Mouse (Mus musculus) cerebellum, postnatal 10 days (tissue): ENCODE data around the gene Troap.
A peak's percentile ranks its signal among the peaks of the same experiment; 100 is the strongest.
"Not testable (repeated sequence)": the region's sequence is repeated elsewhere in the genome, so short reads cannot be mapped to it uniquely, and the experiment has no call there.

Source experiments
- DNase-seq, 2 experiments: peaks; one replicate each; pipeline ENCODE4 v3.0.0; 2021; ENCODE audit warnings: mixed read lengths in 2 of 2

The Troap gene

GRCm38 (mm10) chr15:99040920-99041856 lies 33.2 kb upstream of the Troap start:
- DNase-seq, result peak in 1 of 2 experiments; percentile 54

- DNase-seq, result no peak
Measured at GRCm38 (mm10) chr15:99042334-99042733, 32.0 kb upstream of the Troap start.

- no peak for DNase-seq
Measured at GRCm38 (mm10) chr15:99044854-99045253, 29.5 kb upstream of the Troap start.

- DNase-seq, result not testable (repeated sequence)
Measured at GRCm38 (mm10) chr15:99045734-99046133, 28.6 kb upstream of the Troap start.

- DNase-seq, result peak; percentile 74 to 79
Measured at GRCm38 (mm10) chr15:99049473-99050253, 24.7 kb upstream of the Troap start.

GRCm38 (mm10) chr15:99053373-99053772 lies 21.0 kb upstream of the Troap start:
- peak; percentile 62 to 63 for DNase-seq

- DNase-seq, result peak in 1 of 2 experiments; percentile 46
Measured at GRCm38 (mm10) chr15:99055040-99055439, 19.3 kb upstream of the Troap start, which contains the start of gene Prph. TSS of gene Prph (plus strand) at chr15:99055174.

- peak; percentile 63 to 73 for DNase-seq
Measured at GRCm38 (mm10) chr15:99055511-99055961, 18.8 kb upstream of the Troap start.

GRCm38 (mm10) chr15:99056332-99056731 lies 18.0 kb upstream of the Troap start:
- peak; percentile 55 to 68 for DNase-seq

- DNase-seq, result no peak
Measured at GRCm38 (mm10) chr15:99065557-99066165, 8.7 kb upstream of the Troap start.

- DNase-seq, result no peak
Measured at GRCm38 (mm10) chr15:99071988-99072387, 2.4 kb upstream of the Troap start.

- peak; percentile 99 for DNase-seq
Measured at GRCm38 (mm10) chr15:99074600-99075333, 392 bp downstream of the Troap start.

GRCm38 (mm10) chr15:99076011-99076410 lies 1.6 kb downstream of the Troap start:
- not testable (repeated sequence) for DNase-seq

- no peak for DNase-seq
Measured at GRCm38 (mm10) chr15:99078181-99078910, 4.0 kb downstream of the Troap start.

GRCm38 (mm10) chr15:99079804-99080203 lies 5.4 kb downstream of the Troap start:
- no peak for DNase-seq

GRCm38 (mm10) chr15:99082322-99082721 lies 7.9 kb downstream of the Troap start:
- no peak for DNase-seq

GRCm38 (mm10) chr15:99082840-99083239 lies 8.5 kb downstream of the Troap start:
- DNase-seq, result no peak

- DNase-seq, result peak; percentile 67 to 68
Measured at GRCm38 (mm10) chr15:99083258-99083657, 8.9 kb downstream of the Troap start.

- DNase-seq, result no peak
Measured at GRCm38 (mm10) chr15:99083867-99084557, 9.6 kb downstream of the Troap start.

- DNase-seq, result no peak
Measured at GRCm38 (mm10) chr15:99084618-99085017, 10.2 kb downstream of the Troap start.

- DNase-seq, result no peak
Measured at GRCm38 (mm10) chr15:99085997-99086396, 11.6 kb downstream of the Troap start.
